Mouse (Mus musculus) adipose tissue, adult 10 weeks (tissue): ENCODE data around the gene Gm16368. TPM values are rescaled to one million over a fixed set of nuclear protein-coding genes. Genes with fewer than 3 reads are reported as not detected.

Source experiments
- polyA plus RNA-seq: library from polyadenylated mRNA; stranded (reverse); fragments of 350-450 nt; fragmentation: Illumina TruSeq; extraction: RNeasy Lipid Tissue Mini Kit (QIAGEN cat#74804); gene quantifications from one replicate; pipeline ENCODE4 v1.2.3, GENCODE M21; 2014; ENCODE audit warnings: low read depth, low replicate concordance

The Gm16368 gene
- not detected for polyA plus RNA-seq

GRCm38 (mm10) chr12:88083397-88083796, at the start of gene Gm16368:
Gene Gm16368, plus strand, starts transcription at chr12:88083697.

Other genes with a start within 250 kb of the Gm16368 start
- not detected for gene Gm2001, start 241.4 kb upstream of the Gm16368 start, polyA plus RNA-seq
- gene Gm2016, start 209.6 kb upstream of the Gm16368 start, polyA plus RNA-seq = not detected
- gene Gm2022, start 188.3 kb upstream of the Gm16368 start, polyA plus RNA-seq = not detected
- not detected for gene Gm2035, start 163.8 kb upstream of the Gm16368 start, polyA plus RNA-seq
- gene Gm2042, start 129.6 kb upstream of the Gm16368 start, polyA plus RNA-seq = not detected
- gene Gm2075, start 71.8 kb upstream of the Gm16368 start, polyA plus RNA-seq = not detected
- not detected for gene Gm6803, start 64.9 kb upstream of the Gm16368 start, polyA plus RNA-seq
- not detected for gene Gm2056, start 56.7 kb upstream of the Gm16368 start, polyA plus RNA-seq
- gene Gm10436, start 98.4 kb downstream of the Gm16368 start, polyA plus RNA-seq = not detected
- not detected for gene Gm8332, start 166.4 kb downstream of the Gm16368 start, polyA plus RNA-seq
- not detected for gene Gm5662, start 190.8 kb downstream of the Gm16368 start, polyA plus RNA-seq
- not detected for gene Gm5039, start 240.3 kb downstream of the Gm16368 start, polyA plus RNA-seq